Mouse (Mus musculus) kidney, adult 2 months (tissue): ENCODE data around the gene Calhm2.

ENCODE experiments used
- CTCF ChIP-seq: fragments of 200-500 bp; conservative IDR thresholded peaks from 2 replicates; pipeline ENCODE4 v1.5.1; 2011; ENCODE audit warnings: low read depth, mild to moderate bottlenecking, control low read depth, low read length, moderate library complexity, mixed read lengths; ENCODE audit not compliant: insufficient read depth, insufficient read length
- POLR2A ChIP-seq: fragments of 200-500 bp; IDR thresholded peaks from one replicate; pipeline ENCODE4 v1.6.1; 2011; ENCODE audit warnings: low read depth, low read length, control low read depth

GRCm38 (mm10) chr19:47149854-47150253, 11.8 kb upstream of the Calhm2 start:
- TF ChIP-seq POLR2A (no peak), CTCF (no peak)
